ENCODE assay signal across 7 mouse cellular contexts in the genomic region with DNA sequence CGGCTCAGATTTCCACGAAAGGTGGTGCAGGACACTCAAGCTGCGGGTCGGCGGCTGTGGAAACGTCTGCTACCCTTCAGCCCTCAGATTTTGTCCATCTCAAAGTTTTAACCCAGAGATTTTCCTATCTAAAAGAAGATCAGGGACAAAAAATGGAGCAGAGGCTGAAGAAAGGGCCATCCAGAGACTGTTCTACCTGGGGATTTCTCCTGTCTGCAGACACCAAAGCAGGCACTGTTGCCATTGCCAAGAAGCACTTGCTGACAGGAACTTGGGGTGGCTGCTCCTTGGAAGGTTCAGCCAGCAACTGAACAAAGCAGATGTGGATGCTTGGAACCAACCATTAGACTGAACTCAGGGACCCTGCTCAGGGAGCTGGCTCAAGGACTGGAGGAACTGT. TPM values are rescaled to one million over a fixed set of nuclear protein-coding genes. Genes with fewer than 3 reads are reported as not detected.
DNase-seq lines count a peak whose midpoint lies in the region; ATAC-seq lines count a peak whose summit lies in the region.

A gene (minus strand): TSS at position 101 of the 400 bp plus-strand sequence.

- no peak within 1 kb of the TSS for H3K4me3 ChIP-seq in forebrain, embryonic 10.5 days
- H3K4me3 ChIP-seq in intestine, embryonic 15.5 days (replicated peaks), result no peak within 1 kb of the TSS
- no peak within 1 kb of the TSS for H3K4me3 ChIP-seq in neural tube, embryonic 15.5 days (replicated peaks)

- no peaks in the 10 kb centered on the region for H3K4me1 ChIP-seq in forebrain, embryonic 10.5 days
- no peaks in the 10 kb centered on the region for H3K4me1 ChIP-seq in intestine, embryonic 15.5 days (replicated peaks)
- H3K4me1 ChIP-seq in neural tube, embryonic 15.5 days, result no peaks in the 10 kb centered on the region

- H3K4me2 ChIP-seq in intestine, embryonic 15.5 days (replicated peaks), result no peak within 1 kb of the TSS
- no peak within 1 kb of the TSS for H3K4me2 ChIP-seq in neural tube, embryonic 15.5 days

- H3K9me3 ChIP-seq in forebrain, embryonic 10.5 days, result no peaks in the 10 kb centered on the region
- H3K9me3 ChIP-seq in intestine, embryonic 15.5 days, result no peaks in the 10 kb centered on the region
- H3K9me3 ChIP-seq in neural tube, embryonic 15.5 days (replicated peaks), result no peaks in the 10 kb centered on the region

- no peak for DNase-seq in thymus, postnatal 0 days (ENCODE audit: low spot score)
- no peak for DNase-seq in thymus, postnatal 14 days
- DNase-seq in forebrain, embryonic 10.5 days (ENCODE audit: extremely low spot score, low spot score), result no peak
- DNase-seq in right cerebral cortex, postnatal 10 days (ENCODE audit: low spot score in 2 of 2), result no peak
- DNase-seq in left cerebral cortex, adult 8-10 months (ENCODE audit: low spot score in 2 of 2), result no peak

- H3K27ac ChIP-seq in forebrain, embryonic 10.5 days, result no peak within 1 kb of the TSS
- no peak within 1 kb of the TSS for H3K27ac ChIP-seq in intestine, embryonic 15.5 days
- no peak within 1 kb of the TSS for H3K27ac ChIP-seq in neural tube, embryonic 15.5 days (replicated peaks)

- ATAC-seq in intestine, embryonic 15.5 days, result no peak
- no peak for ATAC-seq in neural tube, embryonic 15.5 days (ENCODE audit: low FRiP score)

- WGBS in forebrain, embryonic 10.5 days, result 94% methylated on average over 6 of the region's 6 CpGs
- 90% methylated on average over 6 of the region's 6 CpGs for WGBS in intestine, embryonic 15.5 days
- WGBS in neural tube, embryonic 15.5 days, result 95% methylated on average over 6 of the region's 6 CpGs

- no peak within 1 kb of the TSS for H3K9ac ChIP-seq in intestine, embryonic 15.5 days
- H3K9ac ChIP-seq in neural tube, embryonic 15.5 days (replicated peaks), result no peak within 1 kb of the TSS

- H3K27me3 ChIP-seq in forebrain, embryonic 10.5 days (ENCODE audit: poor library complexity, severe bottlenecking), result no peaks in the 10 kb centered on the region
- H3K27me3 ChIP-seq in intestine, embryonic 15.5 days (replicated peaks), result no peaks in the 10 kb centered on the region
- H3K27me3 ChIP-seq in neural tube, embryonic 15.5 days (replicated peaks), result no peaks in the 10 kb centered on the region

- H3K36me3 ChIP-seq in forebrain, embryonic 10.5 days (replicated peaks), result no peaks in the 10 kb centered on the region
- H3K36me3 ChIP-seq in intestine, embryonic 15.5 days, result no peaks in the 10 kb centered on the region
- H3K36me3 ChIP-seq in neural tube, embryonic 15.5 days, result no peaks in the 10 kb centered on the region

RNA-seq across cellular contexts. Expression of the gene that starts here (rescaled TPM):
- 69.3 and 74.6 TPM in 2 replicates for polyA plus RNA-seq in thymus, postnatal 0 days (2015; fragmentation: Nextera tagmentation; extraction: Ambion mirVana)
- 116 and 125 TPM in 2 replicates for polyA plus RNA-seq in forebrain, embryonic 10.5 days (2016; fragmentation: Nextera tagmentation; extraction: Ambion mirVana)
- polyA plus RNA-seq in intestine, embryonic 15.5 days (2015; fragmentation: Nextera tagmentation; extraction: Ambion mirVana), result 49.7 and 60.1 TPM in 2 replicates
- polyA plus RNA-seq in neural tube, embryonic 15.5 days (2015; fragmentation: Nextera tagmentation; extraction: Ambion mirVana), result 21.8 and 23.0 TPM in 2 replicates
- total RNA-seq in left cerebral cortex, adult 8-10 months (2022), result 10 to 100 TPM in 2 of 4 experiments, 1 to 10 TPM in 2; 4.5 to 15.0 (median 8.8) TPM
